Mouse (Mus musculus) neural tube, embryonic 11.5 days (tissue): ENCODE measurements around the gene Fbxo30. TPM values are rescaled to one million over a fixed set of nuclear protein-coding genes. Genes with fewer than 3 reads are reported as not detected.
"Not testable (repeated sequence)": the region's sequence is repeated elsewhere in the genome, so short reads cannot be mapped to it uniquely, and the experiment has no call there.

ENCODE experiments used
- ATAC-seq: fragments of 200-750 bp; cut with Nextera tagmentation; 2 replicates; pipeline ENCODE4 v1.8.0; 2017; ENCODE audit warnings: moderate number of reproducible peaks, mild to moderate bottlenecking, moderate TSS enrichment, moderate library complexity; ENCODE audit not compliant: insufficient read depth, low FRiP score, low TSS enrichment
- DNase-seq: peaks from one replicate; pipeline ENCODE4 v3.0.0-alpha.2; 2015; ENCODE audit warnings: low spot score
- H3K27ac ChIP-seq: fragments of 300-500 bp; sonication (generic); 2 replicates; pipeline ENCODE4 v1.5.1; 2014; ENCODE audit warnings: low read depth, mild to moderate bottlenecking, low read length
- H3K27me3 ChIP-seq: fragments of 300-500 bp; sonication (generic); 2 replicates; pipeline ENCODE4 v1.6.1; 2014; ENCODE audit warnings: mild to moderate bottlenecking, low read length, mixed read lengths; ENCODE audit not compliant: control insufficient read depth, insufficient read depth
- H3K36me3 ChIP-seq: fragments of 300-500 bp; sonication (generic); 2 replicates; pipeline ENCODE4 v1.6.1; 2014; ENCODE audit warnings: mild to moderate bottlenecking, low read length, moderate library complexity, mixed read lengths; ENCODE audit not compliant: control insufficient read depth, insufficient read depth
- H3K4me1 ChIP-seq: fragments of 300-500 bp; sonication (generic); 2 replicates; pipeline ENCODE4 v1.6.1; 2014; ENCODE audit warnings: low read length, mixed read lengths; ENCODE audit not compliant: control insufficient read depth, insufficient read depth
- H3K4me2 ChIP-seq: fragments of 300-500 bp; sonication (generic); 2 replicates; pipeline ENCODE4 v1.6.1; 2014; ENCODE audit warnings: low read depth, mild to moderate bottlenecking, moderate library complexity
- H3K4me3 ChIP-seq: fragments of 300-500 bp; sonication (generic); 2 replicates; pipeline ENCODE4 v1.5.1; 2014; ENCODE audit warnings: low read depth, low read length
- H3K9ac ChIP-seq: fragments of 300-500 bp; sonication (generic); 2 replicates; pipeline ENCODE4 v1.6.1; 2014; ENCODE audit warnings: mild to moderate bottlenecking, low read length
- H3K9me3 ChIP-seq: fragments of 300-500 bp; sonication (generic); 2 replicates; pipeline ENCODE4 v1.6.1; 2016; ENCODE audit warnings: low read length; ENCODE audit not compliant: control insufficient read depth
- WGBS: fragments of 180-500 bp; shearing (Covaris S2); extraction: QIAGEN DNeasy Blood & Tissue Kit; methylation state at CpG from one replicate; pipeline ENCODE4 v1.1.7; 2014; 5-methylcytosine and 5-hydroxymethylcytosine counted together
- polyA plus RNA-seq: library from polyadenylated mRNA; unstranded; fragments of >200 nt; fragmentation: Nextera tagmentation; extraction: Ambion mirVana; gene quantifications from 2 replicates; pipeline ENCODE4 v1.2.1, GENCODE M21; 2014

The Fbxo30 gene
- polyA plus RNA-seq, 1 experiment from 2014 or later: 34.6 TPM

DNA sequence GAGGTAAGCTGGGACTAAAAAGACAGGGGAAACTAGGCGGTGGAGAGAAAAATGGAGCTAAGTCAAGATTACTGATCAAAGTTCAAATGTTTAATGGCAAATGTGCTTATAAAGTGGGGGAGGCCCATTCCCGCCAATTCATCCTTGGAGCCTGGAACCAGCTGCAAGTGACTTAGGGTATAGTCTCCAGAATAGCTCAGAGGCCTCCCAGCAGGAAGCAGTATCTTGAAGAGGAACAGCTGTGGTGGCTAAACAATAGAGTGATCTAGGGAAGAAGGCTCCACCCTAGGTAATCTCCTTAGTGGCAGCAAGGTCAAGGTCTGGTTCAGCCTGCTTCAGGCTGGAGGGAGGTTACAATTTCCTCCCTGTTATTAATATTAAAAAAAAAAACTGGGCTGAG lies 17.3 kb upstream of the Fbxo30 start:
- not testable (repeated sequence) for H3K4me2 ChIP-seq, H3K9me3 ChIP-seq, H3K4me1 ChIP-seq, H3K27ac ChIP-seq, H3K36me3 ChIP-seq, ATAC-seq, DNase-seq, H3K4me3 ChIP-seq, H3K9ac ChIP-seq, H3K27me3 ChIP-seq
- WGBS: 94% methylated on average over 2 of the region's 2 CpGs

DNA sequence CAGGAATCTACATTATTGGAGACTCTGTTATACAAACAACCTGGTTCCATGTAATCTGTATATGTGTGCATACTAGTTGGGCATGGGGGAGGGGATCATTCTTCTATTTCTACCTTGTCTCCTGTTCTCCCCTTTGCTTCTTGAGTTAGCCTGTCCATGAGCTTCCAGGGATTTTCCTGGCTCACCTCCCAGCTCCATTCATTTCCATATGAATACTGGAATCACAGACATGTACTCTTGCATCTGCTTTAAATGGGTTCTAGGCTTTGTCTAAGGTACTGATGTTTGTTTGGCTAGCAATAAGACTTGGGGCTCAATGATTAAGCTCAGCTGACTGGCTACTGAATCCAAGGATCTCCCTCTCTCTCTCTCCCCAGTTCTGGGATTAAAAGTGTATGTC lies 12.0 kb upstream of the Fbxo30 start:
- H3K4me3 ChIP-seq: no peak overlapping the region
- H3K27me3 ChIP-seq: no peaks in the 10 kb centered on the region
- no peaks in the 10 kb centered on the region for H3K4me1 ChIP-seq
- no peak overlapping the region for H3K27ac ChIP-seq
- H3K9ac ChIP-seq: no peak overlapping the region
- H3K4me2 ChIP-seq: no peak overlapping the region
- DNase-seq: no peak
- ATAC-seq: no peak
- no peaks in the 10 kb centered on the region for H3K9me3 ChIP-seq
- H3K36me3 ChIP-seq: no peaks in the 10 kb centered on the region

DNA sequence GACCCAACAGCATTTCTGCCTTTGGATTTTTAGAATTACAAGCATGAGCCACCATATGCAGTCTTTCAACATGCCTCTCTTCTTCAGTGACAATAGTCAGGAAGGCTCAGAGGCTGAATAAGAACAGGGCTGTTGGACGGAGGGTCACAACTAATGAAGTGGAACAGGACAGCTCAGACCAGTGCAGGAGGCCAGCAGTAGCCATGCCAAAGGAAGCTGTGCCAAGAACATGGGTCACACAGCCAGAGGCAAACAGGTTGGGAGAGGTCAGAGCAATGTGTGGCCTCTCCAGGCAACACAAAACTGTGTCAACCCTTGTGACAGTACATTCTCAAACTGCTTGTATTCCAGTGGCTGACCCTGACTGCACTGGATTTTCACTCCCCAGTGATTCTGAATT lies 6.7 kb upstream of the Fbxo30 start:
- H3K4me1 ChIP-seq: no peaks in the 10 kb centered on the region
- no peak overlapping the region for H3K4me2 ChIP-seq
- DNase-seq: no peak
- H3K9ac ChIP-seq: no peak overlapping the region
- H3K27me3 ChIP-seq: no peaks in the 10 kb centered on the region
- H3K4me3 ChIP-seq: no peak overlapping the region
- no peak for ATAC-seq
- WGBS: 60% methylated on average over 1 of the region's 1 CpGs
- no peaks in the 10 kb centered on the region for H3K36me3 ChIP-seq
- H3K27ac ChIP-seq: no peak overlapping the region
- H3K9me3 ChIP-seq: no peaks in the 10 kb centered on the region

DNA sequence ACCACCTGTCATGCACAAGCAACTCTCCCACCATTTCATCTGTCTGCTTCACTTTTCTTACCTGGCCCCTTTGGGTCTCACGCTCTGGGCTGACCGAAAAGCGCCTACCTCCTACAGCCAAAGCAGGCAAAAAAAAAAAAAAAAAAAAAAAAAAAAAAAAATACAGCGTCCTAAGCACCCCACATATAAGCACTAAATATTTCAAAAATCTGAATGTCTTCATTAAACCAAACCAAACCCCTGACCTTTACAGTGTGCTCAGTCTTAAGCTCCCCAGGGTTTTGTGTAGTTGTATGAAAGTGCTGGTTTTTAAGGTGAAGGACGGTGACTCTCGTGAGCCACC lies 924 bp upstream of the Fbxo30 start:
- ATAC-seq: peak; percentile 1; the same call in 1 of the 2 replicates
- Histone ChIP-seq H3K4me1 (0 out of 2 replicates have a peak, but pooled peaks cover 3% of the 10 kb centered on the region), H3K36me3 (no peaks in the 10 kb centered on the region), H3K27ac (peak overlapping the region; percentile 97), H3K9ac (peak overlapping the region; percentile 95), H3K27me3 (no peaks in the 10 kb centered on the region), H3K9me3 (no peaks in the 10 kb centered on the region), H3K4me2 (peak overlapping the region; percentile 83), H3K4me3 (peak overlapping the region; percentile 93)
- DNase-seq: no peak
- WGBS: 5% methylated on average over 6 of the region's 6 CpGs

DNA sequence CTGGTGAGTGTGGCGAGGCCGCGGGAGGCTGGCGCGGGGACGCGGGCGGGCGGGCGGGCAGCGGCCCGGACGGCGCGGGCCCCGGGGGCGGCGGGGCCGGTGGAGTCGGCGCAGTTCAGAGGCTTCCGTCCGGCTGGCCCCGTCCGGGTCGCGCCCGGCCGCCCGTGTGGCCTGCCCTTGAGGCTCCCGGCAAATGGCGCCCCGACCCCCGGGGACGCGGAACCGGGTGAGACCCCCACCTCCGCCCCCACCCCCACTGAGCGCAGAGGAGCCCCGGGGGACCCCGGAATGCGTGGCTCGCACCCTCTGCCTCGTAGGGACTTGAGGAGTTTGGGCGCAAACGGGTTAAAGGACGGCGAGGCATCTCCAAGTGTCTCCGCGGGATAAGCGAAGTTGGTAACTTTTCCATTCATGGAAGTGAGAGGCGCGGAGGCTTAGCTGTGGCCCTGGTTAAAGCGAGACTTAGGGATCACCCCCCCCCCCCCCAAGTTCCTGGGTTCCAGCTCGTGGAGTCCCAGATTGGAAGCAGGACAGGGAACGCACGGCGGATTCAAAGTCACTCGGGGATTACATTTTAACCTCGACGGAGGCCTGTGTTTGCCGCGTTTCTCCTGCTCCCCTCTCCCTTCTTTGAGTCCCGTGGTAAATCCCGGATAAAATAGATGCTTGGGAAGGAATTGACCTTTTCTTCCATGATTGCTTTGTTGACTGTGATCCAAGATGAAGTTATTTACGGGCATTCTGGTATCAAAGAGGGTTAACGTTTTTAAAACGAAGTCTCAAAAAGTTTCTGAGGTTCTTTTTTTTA lies 572 bp downstream of the Fbxo30 start:
- no peaks in the 10 kb centered on the region for H3K9me3 ChIP-seq
- H3K9ac ChIP-seq: peak overlapping the region; percentile 95
- DNase-seq (peak; percentile 74), ATAC-seq (peak; percentile 70)
- H3K4me2 ChIP-seq: peak overlapping the region; percentile 83
- peak overlapping the region; percentile 93 for H3K4me3 ChIP-seq
- no peaks in the 10 kb centered on the region for H3K27me3 ChIP-seq
- H3K4me1 ChIP-seq: 0 out of 2 replicates have a peak, but pooled peaks cover 3% of the 10 kb centered on the region
- H3K27ac ChIP-seq: peak overlapping the region; percentile 97
- H3K36me3 ChIP-seq: no peaks in the 10 kb centered on the region
- WGBS: 0% methylated on average over 41 of the region's 68 CpGs

DNA sequence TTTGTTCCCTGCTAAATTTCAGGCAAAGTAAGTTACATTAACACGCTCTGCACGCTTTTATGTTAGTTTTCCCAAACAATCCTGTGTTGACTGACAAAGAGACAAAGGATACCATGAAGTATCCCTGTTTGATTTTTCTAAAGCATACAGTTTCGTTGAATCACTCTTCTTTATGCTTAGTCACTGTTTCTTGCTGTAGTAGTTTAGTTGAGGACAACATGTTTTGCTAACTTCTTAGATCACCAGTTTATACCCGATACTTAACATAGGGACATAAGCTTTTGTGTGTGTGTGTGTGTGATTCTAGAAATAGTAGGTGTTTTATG lies 1.1 kb downstream of the Fbxo30 start:
- Histone ChIP-seq H3K4me3 (peak overlapping the region; percentile 93), H3K27ac (no peak overlapping the region), H3K36me3 (no peaks in the 10 kb centered on the region), H3K9ac (peak overlapping the region; percentile 95), H3K4me2 (peak overlapping the region; percentile 83), H3K27me3 (no peaks in the 10 kb centered on the region), H3K9me3 (no peaks in the 10 kb centered on the region), H3K4me1 (0 out of 2 replicates have a peak, but pooled peaks cover 3% of the 10 kb centered on the region)
- ATAC-seq (no peak), DNase-seq (no peak)
- WGBS: 3% methylated on average over 4 of the region's 4 CpGs

DNA sequence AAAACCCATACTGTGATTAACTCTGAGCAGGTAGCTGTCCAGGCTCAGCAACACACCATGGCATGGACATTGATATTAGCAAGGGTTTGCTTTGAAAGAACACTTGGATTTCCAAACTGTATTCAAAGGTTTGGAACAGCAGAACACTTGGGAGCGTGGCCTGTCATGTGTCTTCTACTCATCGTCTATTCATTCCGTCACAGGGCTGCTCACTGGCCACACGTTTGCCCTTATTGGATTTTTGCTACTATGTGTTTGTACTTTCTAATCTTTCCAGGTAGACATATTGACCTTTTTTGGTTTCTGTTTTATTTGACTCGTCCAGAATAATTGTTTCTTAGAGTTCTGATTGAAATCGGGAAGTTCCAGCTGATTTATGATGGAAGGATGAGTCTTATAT lies 17.3 kb downstream of the Fbxo30 start:
- no peak overlapping the region for H3K4me2 ChIP-seq
- DNase-seq: no peak
- no peak overlapping the region for H3K27ac ChIP-seq
- WGBS: 94% methylated on average over 6 of the region's 6 CpGs
- H3K4me1 ChIP-seq: no peaks in the 10 kb centered on the region
- no peak for ATAC-seq
- no peaks in the 10 kb centered on the region for H3K9me3 ChIP-seq
- H3K4me3 ChIP-seq: no peak overlapping the region
- no peaks in the 10 kb centered on the region for H3K27me3 ChIP-seq
- no peak overlapping the region for H3K9ac ChIP-seq
- H3K36me3 ChIP-seq: no peaks in the 10 kb centered on the region

DNA sequence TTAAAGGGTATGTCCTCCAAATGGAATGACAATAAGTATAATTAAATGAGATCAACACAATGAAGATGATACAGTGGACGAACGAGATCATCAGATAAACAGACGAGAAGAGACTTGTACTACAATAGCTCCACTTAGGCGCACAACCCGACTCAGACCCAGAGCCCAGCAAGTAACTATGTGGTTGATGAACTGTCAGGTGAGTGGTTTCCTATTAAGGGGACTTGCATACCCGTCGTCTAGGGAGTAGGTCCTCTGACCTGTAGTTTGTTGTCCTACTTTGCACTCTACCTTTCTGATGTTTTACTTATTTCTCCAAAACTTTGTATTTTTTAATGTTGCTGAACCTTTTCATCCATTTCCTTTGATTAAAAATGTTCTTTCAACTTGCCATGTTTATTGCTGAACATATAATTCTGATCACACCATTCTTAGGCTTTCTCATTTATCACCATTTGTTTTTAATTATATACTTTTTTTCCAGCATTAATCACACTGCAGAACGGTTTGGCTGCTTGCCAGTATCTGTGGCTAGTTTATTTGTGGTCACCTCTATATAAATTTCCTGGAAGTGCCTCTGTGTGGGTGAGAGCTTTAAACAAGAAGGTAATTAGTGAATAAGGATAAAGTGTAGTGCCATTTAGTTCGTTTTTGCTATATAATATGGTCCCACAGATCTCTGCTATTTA lies 24.4 kb downstream of the Fbxo30 start:
- H3K36me3 ChIP-seq: no peaks in the 10 kb centered on the region
- peaks cover 2% of the 10 kb centered on the region; the same call in 1 of the 2 replicates for H3K4me1 ChIP-seq
- no peak overlapping the region for H3K4me3 ChIP-seq
- WGBS: 87% methylated on average over 9 of the region's 9 CpGs
- H3K27me3 ChIP-seq: no peaks in the 10 kb centered on the region
- no peak overlapping the region for H3K4me2 ChIP-seq
- DNase-seq (no peak), ATAC-seq (no peak)
- no peak overlapping the region for H3K27ac ChIP-seq
- no peak overlapping the region for H3K9ac ChIP-seq
- H3K9me3 ChIP-seq: no peaks in the 10 kb centered on the region

DNA sequence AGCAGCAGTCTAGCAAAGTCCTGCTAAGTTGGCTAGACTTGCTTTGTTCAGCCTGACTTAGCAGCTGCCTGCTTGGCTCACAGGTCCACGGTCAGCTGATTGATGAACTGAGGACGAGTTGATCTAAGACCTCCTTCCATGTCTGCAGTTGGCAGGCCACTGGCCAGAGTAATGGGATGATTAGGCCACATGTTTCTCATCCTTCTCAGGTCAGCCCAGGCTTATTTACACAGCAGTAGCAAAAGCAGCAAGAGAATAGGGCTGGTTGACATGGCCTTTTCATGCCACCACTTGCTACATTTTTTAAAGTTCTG lies 24.9 kb downstream of the Fbxo30 start:
- peaks cover 2% of the 10 kb centered on the region; the same call in 1 of the 2 replicates for H3K4me1 ChIP-seq
- no peaks in the 10 kb centered on the region for H3K36me3 ChIP-seq
- H3K4me3 ChIP-seq: no peak overlapping the region
- H3K27me3 ChIP-seq: no peaks in the 10 kb centered on the region
- H3K9me3 ChIP-seq: no peaks in the 10 kb centered on the region
- 73% methylated on average over 2 of the region's 2 CpGs for WGBS
- H3K4me2 ChIP-seq: no peak overlapping the region
- ATAC-seq (no peak), DNase-seq (peak; percentile 14)
- H3K27ac ChIP-seq: no peak overlapping the region
- H3K9ac ChIP-seq: no peak overlapping the region
